Comparison of ENCODE assay signal across 8 mouse cellular contexts in genomic region chr7:84150361-84151000, GRCm38 (mm10). TPM values are rescaled to one million over a fixed set of nuclear protein-coding genes. Genes with fewer than 3 reads are reported as not detected.
A peak's percentile ranks its signal among the peaks of the same experiment; 100 is the strongest.
DNase-seq lines count a peak whose midpoint lies in the region; ATAC-seq and TF ChIP-seq lines count a peak whose summit lies in the region.

No protein-coding gene starts in this region.

- no peak for DNase-seq in thymus, adult 2 months
- DNase-seq in thymus, adult 18-20 months: no peak
- DNase-seq in stomach, postnatal 0 days (ENCODE audit: low spot score): no peak
- no peak for DNase-seq in gastrocnemius, postnatal 10 days
- DNase-seq in adrenal gland, adult 18-20 months (ENCODE audit: low spot score in 2 of 2): no peak
- DNase-seq in right cerebral cortex, postnatal 36 days (ENCODE audit: low spot score in 2 of 2): no peak

- no peaks in the 10 kb centered on the region for H3K36me3 ChIP-seq in thymus, adult 2 months (ENCODE audit: control insufficient read depth, insufficient read depth, low read length)
- no peaks in the 10 kb centered on the region for H3K36me3 ChIP-seq in forebrain, embryonic 16.5 days (ENCODE audit: control insufficient read depth, insufficient read depth)
- H3K36me3 ChIP-seq in liver, embryonic 12.5 days: peaks cover 5% of the 10 kb centered on the region
- H3K36me3 ChIP-seq in stomach, postnatal 0 days (ENCODE audit: control insufficient read depth, insufficient read depth, low read length): no peaks in the 10 kb centered on the region

- peak overlapping the region; percentile 98 for H3K9ac ChIP-seq in forebrain, embryonic 16.5 days (replicated peaks; ENCODE audit: low read depth, low read length)
- H3K9ac ChIP-seq in liver, embryonic 12.5 days: peak overlapping the region; percentile 89
- H3K9ac ChIP-seq in stomach, postnatal 0 days (ENCODE audit: low read length): peak overlapping the region; percentile 93

- no peak for ATAC-seq in forebrain, embryonic 16.5 days
- ATAC-seq in liver, embryonic 12.5 days: no peak
- ATAC-seq in stomach, postnatal 0 days (ENCODE audit: low FRiP score, low TSS enrichment): peak; percentile 50

- no peak overlapping the region for H3K27ac ChIP-seq in thymus, adult 2 months (ENCODE audit: control insufficient read depth, insufficient read depth, low read length)
- no peak overlapping the region for H3K27ac ChIP-seq in forebrain, embryonic 16.5 days (ENCODE audit: low read length)
- 0 out of 2 replicates have a peak overlapping the region, but pooled peaks have one; percentile 82 for H3K27ac ChIP-seq in liver, embryonic 12.5 days
- H3K27ac ChIP-seq in stomach, postnatal 0 days (replicated peaks): peak overlapping the region; percentile 95

- H3K27me3 ChIP-seq in thymus, adult 2 months (ENCODE audit: control insufficient read depth, insufficient read depth, low read length): no peaks in the 10 kb centered on the region
- no peaks in the 10 kb centered on the region for H3K27me3 ChIP-seq in forebrain, embryonic 16.5 days (replicated peaks; ENCODE audit: control insufficient read depth, insufficient read depth, low read length)
- no peaks in the 10 kb centered on the region for H3K27me3 ChIP-seq in liver, embryonic 12.5 days (replicated peaks)
- H3K27me3 ChIP-seq in stomach, postnatal 0 days (ENCODE audit: control insufficient read depth, insufficient read depth, low read length): no peaks in the 10 kb centered on the region

- no peak for TF ChIP-seq CTCF in thymus, adult 2 months (IDR thresholded peaks at IDR 0.05; ENCODE audit: borderline replicate concordance, control insufficient read depth, extremely low read depth, insufficient read depth, low read length, poor library complexity)
- no peak for TF ChIP-seq CTCF in stomach, postnatal 0 days (IDR thresholded peaks at IDR 0.05; ENCODE audit: low read depth)

- H3K4me2 ChIP-seq in forebrain, embryonic 16.5 days (ENCODE audit: low read length): peak overlapping the region; percentile 67
- H3K4me2 ChIP-seq in liver, embryonic 12.5 days: peak overlapping the region; percentile 82
- H3K4me2 ChIP-seq in stomach, postnatal 0 days (replicated peaks; ENCODE audit: low read depth): peak overlapping the region; percentile 83

- H3K4me1 ChIP-seq in thymus, adult 2 months (replicated peaks; ENCODE audit: control insufficient read depth, insufficient read depth, low read length): peaks cover 22% of the 10 kb centered on the region
- peaks cover 41% of the 10 kb centered on the region for H3K4me1 ChIP-seq in forebrain, embryonic 16.5 days (replicated peaks; ENCODE audit: control insufficient read depth, insufficient read depth, low read length)
- peaks cover 70% of the 10 kb centered on the region for H3K4me1 ChIP-seq in liver, embryonic 12.5 days
- no peaks in the 10 kb centered on the region; the same call in 1 of the 2 replicates for H3K4me1 ChIP-seq in stomach, postnatal 0 days (replicated peaks; ENCODE audit: control insufficient read depth, insufficient read depth)

- 22% methylated on average over 13 of the region's 13 CpGs for whole genome bisulfite sequencing in thymus, adult 2 months
- WGBS in forebrain, embryonic 16.5 days: 7% methylated on average over 13 of the region's 13 CpGs
- WGBS in liver, embryonic 12.5 days (ENCODE audit: insufficient replicate concordance): 9% methylated on average over 13 of the region's 13 CpGs
- 9% methylated on average over 13 of the region's 13 CpGs for WGBS in stomach, postnatal 0 days

- no peak for TF ChIP-seq EP300 in stomach, postnatal 0 days (optimal IDR thresholded peaks at IDR 0.05)

- peak overlapping the region; percentile 92 for H3K4me3 ChIP-seq in thymus, adult 2 months (ENCODE audit: control insufficient read depth, insufficient read depth, low read length)
- peak overlapping the region; percentile 85 for H3K4me3 ChIP-seq in forebrain, embryonic 16.5 days (replicated peaks; ENCODE audit: low read length)
- H3K4me3 ChIP-seq in liver, embryonic 12.5 days: peak overlapping the region; percentile 85
- peak overlapping the region; percentile 79 for H3K4me3 ChIP-seq in stomach, postnatal 0 days (ENCODE audit: low read depth, low read length)

- H3K9me3 ChIP-seq in forebrain, embryonic 16.5 days (ENCODE audit: control insufficient read depth, low read length): no peaks in the 10 kb centered on the region
- H3K9me3 ChIP-seq in liver, embryonic 12.5 days (replicated peaks): no peaks in the 10 kb centered on the region
- H3K9me3 ChIP-seq in stomach, postnatal 0 days (ENCODE audit: control insufficient read depth, low read length): no peaks in the 10 kb centered on the region

- no peak for TF ChIP-seq POLR2A in thymus, adult 2 months (IDR thresholded peaks at IDR 0.05; ENCODE audit: control insufficient read depth, extremely low read depth, insufficient read depth, low read length, poor library complexity)

RNA-seq across cellular contexts. Expression of gene Abhd17c, which starts 1.2 kb away (rescaled TPM):
- 78.7 and 92.3 TPM in 2 replicates for polyA plus RNA-seq in thymus, adult 2 months (2012; rRNA removed)
- polyA plus RNA-seq in forebrain, embryonic 16.5 days (2015; fragmentation: Nextera tagmentation; extraction: Ambion mirVana): 26.2 and 36.1 TPM in 2 replicates
- 44.9 and 45.4 TPM in 2 replicates for polyA plus RNA-seq in liver, embryonic 12.5 days (2016; fragmentation: Nextera tagmentation; extraction: Ambion mirVana)
- 59.7 and 60.9 TPM in 2 replicates for polyA plus RNA-seq in stomach, postnatal 0 days (2015; fragmentation: Nextera tagmentation; extraction: Ambion mirVana)
- total RNA-seq in gastrocnemius, postnatal 10 days (2021): 10 to 100 TPM in 1 of 2 experiments, 1 to 10 TPM in 1; 7.5 to 10.5 TPM
- total RNA-seq in adrenal gland, adult 18-20 months (2021): 10 to 100 TPM; 26.7 to 29.9 TPM

Comparison
In these comparisons a context has a peak if more than half of its experiments do, and no peak if none do; other contexts are left out.
1. H3K27ac ChIP-seq: peak in liver, embryonic 12.5 days (single experiment) and stomach, postnatal 0 days (single experiment); none in thymus, adult 2 months (single experiment) and forebrain, embryonic 16.5 days (single experiment).
2. Peak in every context shown above with its lines, with median percentiles within 50 percentile points of each other: H3K4me3 ChIP-seq, H3K4me2 ChIP-seq and H3K9ac ChIP-seq.